Mouse (Mus musculus): Measurements from ENCODE around the gene Zfp14.

- TF ChIP-seq CTCF (IDR thresholded peaks at IDR 0.05; ENCODE audit: borderline replicate concordance, extremely low read depth, insufficient read depth, insufficient read length) (no peak), POLR2A (IDR thresholded peaks at IDR 0.05; ENCODE audit: borderline replicate concordance, extremely low read depth, insufficient read depth, insufficient read length, poor library complexity, severe bottlenecking) (no peak)
Measured at GRCm38 (mm10) chr7:29993340-29993739, 57.8 kb downstream of the Zfp14 start.

Measured in brain, embryonic 14.5 days (tissue).